Mouse (Mus musculus) liver, embryonic 15.5 days (tissue): ENCODE measurements around the gene Usp47. TPM values are rescaled to one million over a fixed set of nuclear protein-coding genes. Genes with fewer than 3 reads are reported as not detected.
"Not testable (repeated sequence)": the region's sequence is repeated elsewhere in the genome, so short reads cannot be mapped to it uniquely, and the experiment has no call there.

Source experiments
- ATAC-seq: fragments of 200-750 bp; cut with Nextera tagmentation; 2 replicates; pipeline ENCODE4 v1.8.0; 2017; ENCODE audit warnings: moderate number of reproducible peaks, mild to moderate bottlenecking, moderate library complexity; ENCODE audit not compliant: insufficient read depth
- H3K27ac ChIP-seq: fragments of 300-500 bp; sonication (generic); replicated peaks from 2 replicates; pipeline ENCODE4 v1.5.1; 2015; ENCODE audit warnings: mild to moderate bottlenecking, inconsistent platforms
- H3K27me3 ChIP-seq: fragments of 300-500 bp; sonication (generic); 2 replicates; pipeline ENCODE4 v1.6.1; 2015; ENCODE audit warnings: mild to moderate bottlenecking, inconsistent platforms
- H3K36me3 ChIP-seq: fragments of 300-500 bp; sonication (generic); replicated peaks from 2 replicates; pipeline ENCODE4 v1.6.1; 2015; ENCODE audit warnings: moderate library complexity, mild to moderate bottlenecking, inconsistent platforms
- H3K4me1 ChIP-seq: fragments of 300-500 bp; sonication (generic); replicated peaks from 2 replicates; pipeline ENCODE4 v1.6.1; 2015; ENCODE audit warnings: inconsistent platforms
- H3K4me2 ChIP-seq: fragments of 300-500 bp; sonication (generic); 2 replicates; pipeline ENCODE4 v1.6.1; 2015; ENCODE audit warnings: moderate library complexity, mild to moderate bottlenecking, inconsistent platforms
- H3K4me3 ChIP-seq: fragments of 300-500 bp; sonication (generic); replicated peaks from 2 replicates; pipeline ENCODE4 v1.5.1; 2015; ENCODE audit warnings: mild to moderate bottlenecking, inconsistent platforms
- H3K9ac ChIP-seq: fragments of 300-500 bp; sonication (generic); 2 replicates; pipeline ENCODE4 v1.6.1; 2015; ENCODE audit warnings: moderate library complexity, mild to moderate bottlenecking, inconsistent platforms
- H3K9me3 ChIP-seq: fragments of 300-500 bp; sonication (generic); replicated peaks from 2 replicates; pipeline ENCODE4 v1.6.1; 2016; ENCODE audit warnings: inconsistent platforms
- WGBS: fragments of 180-500 bp; shearing (Covaris S2); methylation state at CpG from one replicate; pipeline ENCODE4 v1.1.7; 2015; ENCODE audit warnings: mixed read lengths; ENCODE audit not compliant: insufficient replicate concordance; 5-methylcytosine and 5-hydroxymethylcytosine counted together
- polyA plus RNA-seq: library from polyadenylated mRNA; unstranded; fragments of >200 nt; fragmentation: Nextera tagmentation; extraction: Ambion mirVana; gene quantifications from 2 replicates; pipeline ENCODE4 v1.2.1, GENCODE M21; 2015

Gene Usp47
- polyA plus RNA-seq, 1 experiment from 2014 or later, result 17.5 TPM

DNA sequence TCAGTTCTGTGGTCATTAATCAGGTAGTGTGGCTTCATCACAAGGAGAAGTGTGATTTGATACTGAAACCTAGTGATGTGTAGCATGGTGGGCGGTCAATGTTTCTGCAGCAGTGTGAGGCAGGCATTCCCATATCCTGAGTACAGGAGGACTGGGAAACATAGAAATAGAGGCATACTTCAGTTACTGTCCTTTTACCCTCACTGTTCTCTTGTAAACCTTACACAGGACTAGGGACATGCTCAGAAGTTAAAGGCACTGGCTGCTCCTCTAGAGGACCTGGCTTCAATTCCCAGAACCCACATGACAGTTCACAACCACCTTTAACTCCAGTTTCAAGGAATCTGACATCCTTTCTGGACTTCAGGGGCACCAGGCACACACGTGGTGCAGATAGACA is 62.9 kb downstream of the Usp47 start:
- Histone ChIP-seq H3K4me3 (no peak overlapping the region), H3K36me3 (peaks cover 64% of the 10 kb centered on the region), H3K4me2 (no peak overlapping the region), H3K27me3 (no peaks in the 10 kb centered on the region), H3K9me3 (no peaks in the 10 kb centered on the region), H3K27ac (no peak overlapping the region), H3K4me1 (no peaks in the 10 kb centered on the region), H3K9ac (no peak overlapping the region)
- WGBS, result 80% methylated on average over 2 of the region's 2 CpGs
- ATAC-seq, result no peak

GRCm38 (mm10) chr7:112094923-112095322 is 71.6 kb downstream of the Usp47 start:
- not testable (repeated sequence) for H3K9me3 ChIP-seq, H3K4me3 ChIP-seq, H3K27me3 ChIP-seq, H3K27ac ChIP-seq, H3K4me2 ChIP-seq, ATAC-seq, H3K4me1 ChIP-seq, H3K9ac ChIP-seq
- 76% methylated on average over 4 of the region's 4 CpGs for WGBS
- H3K36me3 ChIP-seq, result peaks cover 80% of the 10 kb centered on the region

GRCm38 (mm10) chr7:112100887-112101286 is 77.6 kb downstream of the Usp47 start:
- H3K9ac ChIP-seq, result no peak overlapping the region
- ATAC-seq, result no peak
- WGBS, result 87% methylated on average over 2 of the region's 2 CpGs

DNA sequence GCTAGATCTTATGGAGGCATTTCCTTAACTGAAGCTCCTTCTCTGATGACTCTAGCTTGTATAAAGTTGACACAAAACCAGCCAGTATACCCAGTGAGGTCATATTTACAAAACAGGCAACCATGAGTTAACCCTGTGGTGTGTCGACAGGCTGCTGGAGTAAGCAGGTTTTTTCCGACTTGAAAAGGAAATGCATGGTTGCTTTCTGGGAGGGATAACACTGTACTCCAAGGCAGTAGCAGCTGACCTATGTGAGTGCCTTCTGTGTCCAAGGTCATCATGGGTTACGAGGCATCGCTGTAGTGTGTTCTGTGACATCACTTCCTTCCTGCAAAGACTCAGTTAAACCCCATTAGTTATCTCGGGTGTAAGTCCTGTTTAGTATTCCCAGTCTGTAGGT is 79.6 kb downstream of the Usp47 start:
- Histone ChIP-seq H3K4me2 (no peak overlapping the region), H3K27me3 (no peaks in the 10 kb centered on the region), H3K4me3 (no peak overlapping the region), H3K36me3 (peaks cover 74% of the 10 kb centered on the region), H3K9me3 (no peaks in the 10 kb centered on the region), H3K27ac (no peak overlapping the region), H3K4me1 (no peaks in the 10 kb centered on the region), H3K9ac (no peak overlapping the region)
- 52% methylated on average over 5 of the region's 5 CpGs for WGBS
- ATAC-seq, result no peak

More at GRCm38 (mm10) chr7:112100887-112101286, 77.6 kb downstream of the Usp47 start:
- no peak overlapping the region for H3K4me2 ChIP-seq
- no peaks in the 10 kb centered on the region for H3K27me3 ChIP-seq
- H3K9me3 ChIP-seq, result no peaks in the 10 kb centered on the region
- H3K36me3 ChIP-seq, result peaks cover 73% of the 10 kb centered on the region
- H3K4me1 ChIP-seq, result no peaks in the 10 kb centered on the region
- H3K4me3 ChIP-seq, result no peak overlapping the region
- H3K27ac ChIP-seq, result no peak overlapping the region

DNA sequence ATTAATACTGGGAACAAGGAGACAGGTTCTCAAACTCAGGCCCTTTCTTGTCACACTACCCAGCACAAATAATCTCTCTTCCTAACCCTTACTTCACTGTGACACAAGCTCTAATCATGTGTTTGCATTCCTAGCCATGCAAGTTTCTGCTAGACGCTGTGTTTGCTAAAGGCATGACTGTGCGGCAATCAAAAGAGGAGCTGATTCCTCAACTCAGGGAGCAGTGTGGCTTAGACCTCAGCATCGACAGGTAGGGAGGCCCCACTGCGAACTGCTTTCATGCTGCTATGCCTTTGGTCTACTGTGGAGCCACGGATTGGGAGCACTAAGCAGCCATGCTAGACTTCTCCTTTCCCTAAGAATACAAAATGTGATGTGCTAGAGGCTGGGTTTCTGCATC is 80.5 kb downstream of the Usp47 start:
- H3K27me3 ChIP-seq, result no peaks in the 10 kb centered on the region
- peaks cover 4% of the 10 kb centered on the region; the same call in 1 of the 2 replicates for H3K4me1 ChIP-seq
- H3K4me3 ChIP-seq, result no peak overlapping the region
- no peak overlapping the region for H3K9ac ChIP-seq
- ATAC-seq, result no peak
- H3K27ac ChIP-seq, result no peak overlapping the region
- 67% methylated on average over 5 of the region's 5 CpGs for WGBS
- no peak overlapping the region for H3K4me2 ChIP-seq
- H3K36me3 ChIP-seq, result peaks cover 72% of the 10 kb centered on the region
- no peaks in the 10 kb centered on the region for H3K9me3 ChIP-seq

DNA sequence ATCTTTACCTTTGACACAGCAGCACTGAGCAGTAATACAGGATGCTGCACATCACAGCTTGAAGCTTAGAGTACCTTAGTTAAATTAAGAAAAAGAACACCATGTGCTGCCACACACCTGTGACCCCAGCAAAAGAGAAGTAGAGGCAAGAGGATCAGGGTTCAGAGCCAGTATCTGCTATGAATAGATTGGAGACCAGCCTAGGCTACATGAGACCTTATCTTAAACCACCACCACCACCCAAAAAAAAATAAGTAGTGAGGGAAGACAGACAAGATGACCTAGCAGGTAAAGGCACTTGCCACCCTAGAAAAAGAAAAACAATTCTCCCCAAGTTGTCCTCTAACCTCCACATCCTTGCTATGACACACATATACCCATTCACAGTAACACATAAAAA is 85.5 kb downstream of the Usp47 start:
- Histone ChIP-seq H3K27ac (no peak overlapping the region), H3K4me1 (peaks cover 4% of the 10 kb centered on the region; the same call in 1 of the 2 replicates), H3K36me3 (peaks cover 71% of the 10 kb centered on the region), H3K4me2 (no peak overlapping the region), H3K9me3 (no peaks in the 10 kb centered on the region), H3K27me3 (no peaks in the 10 kb centered on the region), H3K4me3 (no peak overlapping the region), H3K9ac (no peak overlapping the region)
- ATAC-seq, result peak; percentile 34; the same call in 1 of the 2 replicates

DNA sequence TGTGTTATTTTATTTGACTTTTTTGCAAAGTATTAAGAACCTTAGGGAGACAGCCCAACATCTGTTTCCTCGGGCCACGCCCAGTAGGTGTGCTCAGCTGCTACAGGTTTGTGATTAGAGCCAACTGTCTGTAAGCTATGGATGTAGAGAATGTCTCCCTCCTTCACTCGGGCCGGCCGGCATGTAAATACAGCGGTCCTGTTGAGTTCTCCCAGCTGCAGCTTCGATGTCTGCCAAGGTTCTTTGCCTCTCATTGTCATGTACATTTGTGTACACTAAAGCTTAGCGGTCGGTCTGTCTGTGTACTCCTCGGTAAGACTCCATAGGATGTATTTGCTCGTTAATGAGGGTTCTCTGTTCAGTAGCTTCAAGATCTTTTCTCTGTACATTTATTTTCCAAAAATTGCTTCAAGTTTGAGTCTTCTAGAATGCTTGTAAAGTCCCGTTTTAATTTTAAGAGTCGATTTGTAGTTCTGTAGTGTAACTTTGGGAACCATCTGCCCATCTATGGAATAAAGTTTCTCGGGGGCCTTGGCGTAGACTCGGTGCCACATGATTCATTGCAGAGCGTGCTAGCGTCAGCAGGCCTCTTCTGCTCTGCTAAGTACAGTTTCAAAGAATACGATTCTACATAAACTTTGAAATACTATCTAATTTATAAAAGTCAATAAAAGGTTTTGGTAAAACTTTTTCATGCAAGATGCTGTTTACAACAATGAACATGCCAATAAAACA is 87.5 kb downstream of the Usp47 start:
- H3K27ac ChIP-seq, result no peak overlapping the region
- H3K36me3 ChIP-seq, result peaks cover 53% of the 10 kb centered on the region
- H3K4me3 ChIP-seq, result no peak overlapping the region
- no peak overlapping the region for H3K4me2 ChIP-seq
- H3K9ac ChIP-seq, result no peak overlapping the region
- 83% methylated on average over 19 of the region's 19 CpGs for WGBS
- no peaks in the 10 kb centered on the region for H3K27me3 ChIP-seq
- H3K9me3 ChIP-seq, result no peaks in the 10 kb centered on the region
- H3K4me1 ChIP-seq, result peaks cover 4% of the 10 kb centered on the region; the same call in 1 of the 2 replicates
- ATAC-seq, result no peak

DNA sequence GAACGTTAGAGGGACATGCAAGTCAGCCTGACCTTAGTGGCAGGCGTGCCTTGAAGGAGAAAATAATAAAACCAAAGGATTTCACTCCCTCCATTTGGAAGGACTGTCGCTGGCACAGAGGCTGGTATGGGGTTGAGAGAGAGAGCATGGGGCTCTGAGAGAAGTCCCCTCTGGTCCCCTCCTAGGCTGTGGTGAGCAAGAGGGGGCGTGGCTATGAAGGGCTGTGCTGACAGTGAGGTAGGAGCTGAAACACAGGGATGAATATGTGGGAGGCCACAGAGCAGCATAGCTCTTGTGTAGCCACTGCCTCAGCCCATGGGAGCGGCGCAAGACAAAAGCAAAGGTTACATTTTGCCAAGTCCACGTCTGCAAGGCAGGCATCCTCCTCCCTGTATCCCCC is 94.2 kb downstream of the Usp47 start:
- H3K4me2 ChIP-seq, result no peak overlapping the region
- no peaks in the 10 kb centered on the region for H3K27me3 ChIP-seq
- H3K4me3 ChIP-seq, result no peak overlapping the region
- 0 out of 2 replicates have a peak, but pooled peaks cover under 1% of the 10 kb centered on the region for H3K36me3 ChIP-seq
- 67% methylated on average over 7 of the region's 7 CpGs for WGBS
- H3K9me3 ChIP-seq, result no peaks in the 10 kb centered on the region
- no peak for ATAC-seq
- no peak overlapping the region for H3K9ac ChIP-seq
- H3K4me1 ChIP-seq, result no peaks in the 10 kb centered on the region
- no peak overlapping the region for H3K27ac ChIP-seq

DNA sequence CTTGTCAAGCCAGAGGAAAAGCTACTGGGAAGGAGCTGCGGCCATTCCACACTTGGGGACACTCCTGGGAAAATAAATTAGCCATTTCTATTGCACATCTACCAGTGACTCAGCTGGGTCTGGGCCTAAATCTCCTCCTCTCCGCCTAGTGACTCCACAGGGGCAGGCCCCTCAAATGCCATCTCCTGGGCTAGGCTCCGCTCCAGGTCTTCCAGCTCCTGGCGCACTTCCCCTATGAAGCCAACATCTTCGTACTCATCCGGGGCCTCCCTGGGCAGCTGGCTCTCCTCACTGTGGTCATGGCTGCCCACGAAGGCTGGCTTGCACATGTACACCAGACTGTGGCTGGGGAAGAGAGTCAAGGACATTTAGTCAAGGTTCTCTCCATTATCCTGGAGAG is 94.8 kb downstream of the Usp47 start:
- ATAC-seq, result no peak
- H3K9ac ChIP-seq, result no peak overlapping the region
- 68% methylated on average over 7 of the region's 7 CpGs for WGBS
- no peak overlapping the region for H3K27ac ChIP-seq
- no peak overlapping the region for H3K4me2 ChIP-seq
- H3K4me3 ChIP-seq, result no peak overlapping the region
- no peaks in the 10 kb centered on the region for H3K4me1 ChIP-seq
- no peaks in the 10 kb centered on the region for H3K9me3 ChIP-seq
- H3K36me3 ChIP-seq, result no peaks in the 10 kb centered on the region
- no peaks in the 10 kb centered on the region for H3K27me3 ChIP-seq

- 63% methylated on average over 7 of the region's 7 CpGs for WGBS
Measured at GRCm38 (mm10) chr7:112119248-112119647, 95.9 kb downstream of the Usp47 start.

DNA sequence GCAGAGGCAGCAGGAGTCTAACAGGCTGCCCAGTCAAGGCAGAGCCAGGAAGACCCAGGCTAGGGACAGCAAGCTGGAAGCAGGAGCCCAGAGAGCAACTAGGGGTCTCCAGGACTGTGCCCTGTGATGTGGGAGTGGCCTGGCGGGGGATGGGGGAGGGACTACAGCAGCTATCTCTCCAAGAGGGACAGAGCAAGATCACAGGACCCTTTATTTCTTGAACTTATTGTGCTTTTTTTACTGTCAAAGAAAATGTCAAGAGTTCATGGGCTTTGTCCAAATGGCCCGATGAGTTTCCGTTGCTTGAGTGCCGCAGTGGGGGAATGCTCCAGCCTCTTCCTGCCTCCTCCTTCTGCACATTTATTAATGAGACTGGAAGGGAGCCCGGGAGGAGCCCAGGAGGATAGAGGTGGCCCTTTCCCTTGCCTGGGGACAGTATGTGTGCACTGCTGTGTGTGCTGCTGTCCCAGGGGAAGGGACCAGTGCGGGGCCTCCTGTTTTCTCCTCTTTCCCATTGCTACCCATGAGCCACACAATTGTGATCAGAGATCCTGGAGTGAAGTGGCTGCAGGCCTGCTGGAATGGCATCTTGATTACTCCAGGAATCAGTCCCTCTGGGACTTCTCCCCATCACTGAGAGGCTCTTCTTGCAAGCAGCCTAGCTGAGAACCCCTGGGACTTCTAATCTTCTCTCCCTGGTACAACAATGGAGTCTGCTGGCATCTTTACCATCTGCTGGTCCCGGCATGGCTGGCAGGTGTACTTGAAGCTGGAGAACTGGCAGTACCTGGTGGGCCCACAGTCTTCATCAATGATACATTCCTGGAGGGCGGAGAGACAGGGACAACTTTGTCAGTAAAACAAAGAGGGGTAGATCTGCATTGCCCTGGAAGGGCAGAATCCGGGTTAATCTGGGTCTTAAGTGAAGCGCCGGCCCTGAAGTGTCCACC is 97.8 kb downstream of the Usp47 start:
- no peaks in the 10 kb centered on the region for H3K36me3 ChIP-seq
- H3K9me3 ChIP-seq, result no peaks in the 10 kb centered on the region
- H3K4me2 ChIP-seq, result no peak overlapping the region
- no peaks in the 10 kb centered on the region for H3K27me3 ChIP-seq
- no peak for ATAC-seq
- no peaks in the 10 kb centered on the region for H3K4me1 ChIP-seq
- H3K9ac ChIP-seq, result no peak overlapping the region
- 65% methylated on average over 11 of the region's 11 CpGs for WGBS
- no peak overlapping the region for H3K4me3 ChIP-seq
- H3K27ac ChIP-seq, result no peak overlapping the region

More at GRCm38 (mm10) chr7:112119248-112119647, 95.9 kb downstream of the Usp47 start:
- Histone ChIP-seq H3K4me1 (no peaks in the 10 kb centered on the region), H3K4me2 (no peak overlapping the region), H3K27me3 (no peaks in the 10 kb centered on the region), H3K9ac (no peak overlapping the region), H3K9me3 (no peaks in the 10 kb centered on the region), H3K36me3 (no peaks in the 10 kb centered on the region), H3K4me3 (no peak overlapping the region), H3K27ac (no peak overlapping the region)
- ATAC-seq, result no peak
